Mouse (Mus musculus) megakaryocyte-erythroid progenitor cell, adult 5 weeks (primary cell): ENCODE measurements around the gene Nyx. TPM values are rescaled to one million over a fixed set of nuclear protein-coding genes. Genes with fewer than 3 reads are reported as not detected.

Source experiments
- polyA plus RNA-seq: library from polyadenylated mRNA; stranded (reverse); fragments of >175 nt; gene quantifications from 2 replicates; pipeline ENCODE4 v1.2.3, GENCODE M21; 2012

Gene Nyx
- not detected in 2 replicates for polyA plus RNA-seq

DNA sequence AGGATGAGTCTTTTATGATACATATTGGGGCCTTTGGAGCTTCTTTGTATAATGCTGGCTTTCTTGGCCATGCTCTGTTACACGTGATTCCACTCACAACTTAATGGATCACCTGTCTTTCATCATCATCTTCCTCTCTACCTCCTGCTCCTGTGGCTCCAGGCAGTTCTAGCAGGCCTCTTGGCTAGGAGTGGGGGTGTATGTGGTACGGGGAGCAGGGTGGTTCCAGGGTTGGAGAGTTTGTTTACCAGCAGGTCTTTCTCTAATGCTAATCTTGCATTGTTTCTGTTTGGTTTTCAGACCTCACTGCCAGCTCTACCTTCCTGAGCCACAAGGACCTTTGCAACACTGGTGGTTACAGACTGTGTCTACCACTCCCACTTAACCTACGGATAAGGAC is at the start of gene Nyx:
TSS of gene Nyx (plus strand) at position 301 of the 400 bp plus-strand sequence.

Other genes starting within 250 kb of the Nyx start
- gene Ddx3x, start 185.1 kb upstream of the Nyx start, polyA plus RNA-seq = 21.8 and 29.5 TPM in 2 replicates
- gene Gpr34, start 166.0 kb downstream of the Nyx start, polyA plus RNA-seq = 0.06 TPM in 1 of 2 replicates, not detected in the other
- gene Gpr82, start 195.3 kb downstream of the Nyx start, polyA plus RNA-seq = not detected in 2 replicates